Mouse (Mus musculus) hindbrain, embryonic 15.5 days (tissue): Measurements from ENCODE around the gene 1700034J05Rik. TPM values are rescaled to one million over a fixed set of nuclear protein-coding genes. Genes with fewer than 3 reads are reported as not detected.

Experiments
- ATAC-seq: fragments of 200-750 bp; cut with Nextera tagmentation; 2 replicates; pipeline ENCODE4 v1.8.0; 2017; ENCODE audit warnings: low read depth, moderate number of reproducible peaks, moderate TSS enrichment; ENCODE audit not compliant: low FRiP score
- H3K27ac ChIP-seq: fragments of 300-500 bp; sonication (generic); replicated peaks from 2 replicates; pipeline ENCODE4 v1.5.1; 2015; ENCODE audit warnings: mild to moderate bottlenecking, inconsistent platforms
- H3K27me3 ChIP-seq: fragments of 300-500 bp; sonication (generic); 2 replicates; pipeline ENCODE4 v1.6.1; 2015; ENCODE audit warnings: control low read depth, inconsistent platforms
- H3K36me3 ChIP-seq: fragments of 300-500 bp; sonication (generic); 2 replicates; pipeline ENCODE4 v1.6.1; 2015; ENCODE audit warnings: control low read depth, inconsistent platforms
- H3K4me1 ChIP-seq: fragments of 300-500 bp; sonication (generic); replicated peaks from 2 replicates; pipeline ENCODE4 v1.6.1; 2015; ENCODE audit warnings: control low read depth, inconsistent platforms
- H3K4me2 ChIP-seq: fragments of 300-500 bp; sonication (generic); 2 replicates; pipeline ENCODE4 v1.6.1; 2015; ENCODE audit warnings: moderate library complexity, mild to moderate bottlenecking, inconsistent platforms
- H3K4me3 ChIP-seq: fragments of 300-500 bp; sonication (generic); 2 replicates; pipeline ENCODE4 v1.5.1; 2015; ENCODE audit warnings: mild to moderate bottlenecking, inconsistent platforms
- H3K9ac ChIP-seq: fragments of 300-500 bp; sonication (generic); 2 replicates; pipeline ENCODE4 v1.6.1; 2015; ENCODE audit warnings: inconsistent platforms
- H3K9me3 ChIP-seq: fragments of 300-500 bp; sonication (generic); 2 replicates; pipeline ENCODE4 v1.6.1; 2016; ENCODE audit warnings: control low read depth, inconsistent platforms
- WGBS: fragments of 180-500 bp; shearing (Covaris S2); methylation state at CpG from one replicate; pipeline ENCODE4 v1.1.7; 2015; 5-methylcytosine and 5-hydroxymethylcytosine counted together
- polyA plus RNA-seq: library from polyadenylated mRNA; unstranded; fragments of >200 nt; fragmentation: Nextera tagmentation; extraction: Ambion mirVana; gene quantifications from 2 replicates; pipeline ENCODE4 v1.2.1, GENCODE M21; 2015

Gene 1700034J05Rik
- 0.06 TPM in 1 of 2 replicates, not detected in the other for polyA plus RNA-seq

- no peak within 1 kb of the TSS for H3K27ac ChIP-seq
- H3K4me1 ChIP-seq, result no peaks in the 10 kb centered on the region; the same call in 1 of the 2 replicates
- H3K36me3 ChIP-seq, result no peaks in the 10 kb centered on the region
- no peaks in the 10 kb centered on the region for H3K27me3 ChIP-seq
- WGBS, result 90% methylated on average over 1 of the region's 1 CpGs
- H3K9me3 ChIP-seq, result no peaks in the 10 kb centered on the region
- H3K9ac ChIP-seq, result no peak within 1 kb of the TSS
- H3K4me2 ChIP-seq, result no peak within 1 kb of the TSS
- H3K4me3 ChIP-seq, result no peak within 1 kb of the TSS
- ATAC-seq, result no peak
Measured at GRCm38 (mm10) chr6:146954258-146954657, at the start of gene 1700034J05Rik. TSS of gene 1700034J05Rik (minus strand) at chr6:146954422.

- Histone ChIP-seq H3K4me3 (no peak overlapping the region), H3K9ac (no peak overlapping the region), H3K27ac (no peak overlapping the region), H3K4me1 (no peaks in the 10 kb centered on the region), H3K36me3 (no peaks in the 10 kb centered on the region), H3K4me2 (no peak overlapping the region), H3K27me3 (no peaks in the 10 kb centered on the region), H3K9me3 (no peaks in the 10 kb centered on the region)
- WGBS, result 66% methylated on average over 2 of the region's 2 CpGs
- ATAC-seq, result no peak
Measured at GRCm38 (mm10) chr6:146999755-147000154, 45.5 kb upstream of the 1700034J05Rik start.

GRCm38 (mm10) chr6:146999302-146999701, 45.1 kb upstream of the 1700034J05Rik start:
- Histone ChIP-seq H3K27ac (no peak overlapping the region), H3K27me3 (no peaks in the 10 kb centered on the region), H3K9ac (no peak overlapping the region), H3K4me3 (no peak overlapping the region), H3K9me3 (no peaks in the 10 kb centered on the region), H3K4me2 (no peak overlapping the region), H3K36me3 (no peaks in the 10 kb centered on the region), H3K4me1 (no peaks in the 10 kb centered on the region)
- WGBS, result 88% methylated on average over 9 of the region's 9 CpGs
- ATAC-seq, result no peak

- no peaks in the 10 kb centered on the region for H3K36me3 ChIP-seq
- H3K9me3 ChIP-seq, result no peaks in the 10 kb centered on the region
- no peak overlapping the region for H3K9ac ChIP-seq
- ATAC-seq, result no peak
- no peaks in the 10 kb centered on the region for H3K27me3 ChIP-seq
- H3K4me3 ChIP-seq, result no peak overlapping the region
- no peaks in the 10 kb centered on the region for H3K4me1 ChIP-seq
- no peak overlapping the region for H3K4me2 ChIP-seq
- WGBS, result 93% methylated on average over 4 of the region's 4 CpGs
- no peak overlapping the region for H3K27ac ChIP-seq
Measured at GRCm38 (mm10) chr6:146998710-146999109, 44.5 kb upstream of the 1700034J05Rik start.

GRCm38 (mm10) chr6:146997006-146997405, 42.8 kb upstream of the 1700034J05Rik start:
- Histone ChIP-seq H3K9ac (no peak overlapping the region), H3K27ac (no peak overlapping the region), H3K4me3 (no peak overlapping the region), H3K4me2 (no peak overlapping the region), H3K27me3 (no peaks in the 10 kb centered on the region), H3K4me1 (no peaks in the 10 kb centered on the region), H3K9me3 (no peaks in the 10 kb centered on the region), H3K36me3 (no peaks in the 10 kb centered on the region)
- ATAC-seq, result no peak
- WGBS, result 86% methylated on average over 6 of the region's 6 CpGs

GRCm38 (mm10) chr6:146995878-146996277, 41.7 kb upstream of the 1700034J05Rik start:
- Histone ChIP-seq H3K9ac (no peak overlapping the region), H3K4me3 (no peak overlapping the region), H3K4me2 (no peak overlapping the region), H3K27ac (no peak overlapping the region), H3K36me3 (no peaks in the 10 kb centered on the region), H3K27me3 (no peaks in the 10 kb centered on the region), H3K4me1 (no peaks in the 10 kb centered on the region), H3K9me3 (no peaks in the 10 kb centered on the region)
- WGBS, result 87% methylated on average over 6 of the region's 6 CpGs
- no peak for ATAC-seq

- no peaks in the 10 kb centered on the region for H3K27me3 ChIP-seq
- H3K9ac ChIP-seq, result no peak overlapping the region
- no peaks in the 10 kb centered on the region for H3K9me3 ChIP-seq
- no peak overlapping the region for H3K4me3 ChIP-seq
- H3K4me2 ChIP-seq, result no peak overlapping the region
- ATAC-seq, result no peak
- H3K36me3 ChIP-seq, result no peaks in the 10 kb centered on the region
- 73% methylated on average over 2 of the region's 2 CpGs for WGBS
- no peak overlapping the region for H3K27ac ChIP-seq
- H3K4me1 ChIP-seq, result no peaks in the 10 kb centered on the region
Measured at GRCm38 (mm10) chr6:146995391-146995790, 41.2 kb upstream of the 1700034J05Rik start.

- no peaks in the 10 kb centered on the region for H3K9me3 ChIP-seq
- 43% methylated on average over 5 of the region's 5 CpGs for WGBS
Measured at GRCm38 (mm10) chr6:146994236-146994635, 40.0 kb upstream of the 1700034J05Rik start.

GRCm38 (mm10) chr6:146984569-146984968, 30.3 kb upstream of the 1700034J05Rik start:
- no peak for ATAC-seq
- no peak overlapping the region for H3K4me3 ChIP-seq

More at GRCm38 (mm10) chr6:146994236-146994635, 40.0 kb upstream of the 1700034J05Rik start:
- H3K4me3 ChIP-seq, result no peak overlapping the region
- no peak overlapping the region for H3K4me2 ChIP-seq
- no peaks in the 10 kb centered on the region for H3K27me3 ChIP-seq
- no peaks in the 10 kb centered on the region for H3K36me3 ChIP-seq
- no peak overlapping the region for H3K9ac ChIP-seq
- H3K27ac ChIP-seq, result no peak overlapping the region
- ATAC-seq, result no peak
- no peaks in the 10 kb centered on the region for H3K4me1 ChIP-seq

GRCm38 (mm10) chr6:146981249-146981835, 27.1 kb upstream of the 1700034J05Rik start:
- H3K27ac ChIP-seq, result no peak overlapping the region
- no peak for ATAC-seq
- H3K9me3 ChIP-seq, result no peaks in the 10 kb centered on the region
- 23% methylated on average over 1 of the region's 1 CpGs for WGBS
- no peaks in the 10 kb centered on the region for H3K36me3 ChIP-seq
- H3K4me2 ChIP-seq, result no peak overlapping the region
- no peaks in the 10 kb centered on the region for H3K27me3 ChIP-seq
- no peak overlapping the region for H3K9ac ChIP-seq
- no peak overlapping the region for H3K4me3 ChIP-seq
- H3K4me1 ChIP-seq, result no peaks in the 10 kb centered on the region

More at GRCm38 (mm10) chr6:146984569-146984968, 30.3 kb upstream of the 1700034J05Rik start:
- H3K4me2 ChIP-seq, result no peak overlapping the region
- no peaks in the 10 kb centered on the region for H3K9me3 ChIP-seq
- no peak overlapping the region for H3K9ac ChIP-seq
- no peaks in the 10 kb centered on the region for H3K4me1 ChIP-seq
- H3K27me3 ChIP-seq, result no peaks in the 10 kb centered on the region
- no peaks in the 10 kb centered on the region for H3K36me3 ChIP-seq
- 77% methylated on average over 3 of the region's 3 CpGs for WGBS
- no peak overlapping the region for H3K27ac ChIP-seq

- Histone ChIP-seq H3K9me3 (no peaks in the 10 kb centered on the region), H3K36me3 (no peaks in the 10 kb centered on the region), H3K4me3 (no peak overlapping the region), H3K4me2 (no peak overlapping the region), H3K27me3 (no peaks in the 10 kb centered on the region), H3K27ac (no peak overlapping the region), H3K9ac (no peak overlapping the region), H3K4me1 (no peaks in the 10 kb centered on the region)
- no peak for ATAC-seq
- 46% methylated on average over 3 of the region's 3 CpGs for WGBS
Measured at GRCm38 (mm10) chr6:146979953-146980352, 25.7 kb upstream of the 1700034J05Rik start.

GRCm38 (mm10) chr6:146979115-146979744, 25.0 kb upstream of the 1700034J05Rik start:
- no peaks in the 10 kb centered on the region for H3K4me1 ChIP-seq
- ATAC-seq, result no peak
- no peaks in the 10 kb centered on the region for H3K36me3 ChIP-seq
- WGBS, result 89% methylated on average over 1 of the region's 1 CpGs
- H3K27ac ChIP-seq, result no peak overlapping the region
- no peak overlapping the region for H3K4me2 ChIP-seq
- no peak overlapping the region for H3K9ac ChIP-seq
- no peak overlapping the region for H3K4me3 ChIP-seq
- no peaks in the 10 kb centered on the region for H3K9me3 ChIP-seq
- H3K27me3 ChIP-seq, result no peaks in the 10 kb centered on the region
